Mouse (Mus musculus): ENCODE measurements at regions not wholly inside any gene's neighbourhood (a gene's known extent, or its start where the extent isn't known, plus 50 kb on each side); places are given as distances from the start of the nearest gene placed in this dataset.

GRCm38 (mm10) chr12:10573381-10573780 lies 182.8 kb downstream of the Rdh14 start:
- DNase-seq = no peak

GRCm38 (mm10) chr12:10582840-10583614 lies 192.5 kb downstream of the Rdh14 start:
- DNase-seq = no peak

- no peak for DNase-seq
Measured at GRCm38 (mm10) chr12:10584026-10584425, 193.5 kb downstream of the Rdh14 start.

- DNase-seq = peak; percentile 36 to 74
Measured at GRCm38 (mm10) chr12:10589537-10589936, 199.0 kb downstream of the Rdh14 start.

- peak; percentile 53 to 68 for DNase-seq
Measured at GRCm38 (mm10) chr12:10597976-10598746, 207.6 kb downstream of the Rdh14 start.

GRCm38 (mm10) chr12:10600111-10600510 lies 209.5 kb downstream of the Rdh14 start:
- DNase-seq = no peak

- no peak for DNase-seq
Measured at GRCm38 (mm10) chr12:10618319-10618718, 227.7 kb downstream of the Rdh14 start.

- no peak for DNase-seq
Measured at GRCm38 (mm10) chr12:10620541-10620940, 230.0 kb downstream of the Rdh14 start.

GRCm38 (mm10) chr12:10638591-10638990 lies 248.0 kb downstream of the Rdh14 start:
- peak in 1 of 2 experiments; percentile 24 for DNase-seq

GRCm38 (mm10) chr12:10654466-10655184 lies 264.1 kb downstream of the Rdh14 start:
- peak; percentile 44 to 65 for DNase-seq

GRCm38 (mm10) chr12:10655185-10655544 lies 264.6 kb downstream of the Rdh14 start:
- DNase-seq = no peak

- no peak for DNase-seq
Measured at GRCm38 (mm10) chr12:10658826-10659225, 268.3 kb downstream of the Rdh14 start.

GRCm38 (mm10) chr12:10686747-10687146 lies 296.2 kb downstream of the Rdh14 start:
- DNase-seq = no peak
